Comparison of ENCODE assay signal across 9 mouse cellular contexts in the genomic region with DNA sequence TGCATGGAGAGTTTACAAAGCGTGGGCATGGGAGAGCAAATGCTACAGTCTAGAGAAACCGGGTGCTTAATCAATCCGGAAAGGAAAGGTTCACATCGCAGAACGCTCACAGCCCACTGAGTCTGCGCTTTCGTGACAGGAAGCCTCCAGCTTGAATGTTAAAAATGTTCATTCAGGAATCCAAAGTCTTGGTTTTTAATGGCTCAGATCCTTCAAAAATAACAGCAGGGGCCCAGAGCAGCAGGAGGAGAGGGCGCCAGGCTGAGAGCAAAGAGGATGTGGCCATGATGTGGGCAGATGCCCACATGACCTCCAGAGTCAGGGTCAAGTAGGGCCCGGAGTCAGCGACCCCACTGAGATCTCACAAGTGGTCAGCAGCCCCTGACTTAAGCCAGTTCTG.
DNase-seq lines count a peak whose midpoint lies in the region; ATAC-seq lines count a peak whose summit lies in the region.
"Had no signal": no experiment of that assay in that cellular context is flagged by ENCODE, and none has a peak within 500 bp of the region (broad histone marks: within the 10 kb centered on the region; RNA-seq: fewer than 3 reads in every experiment).

No protein-coding gene starts in this region.

- no peak overlapping the region for H3K9ac ChIP-seq in kidney, embryonic 14.5 days (ENCODE audit: low read depth, low read length)

- H3K4me2 ChIP-seq in kidney, embryonic 14.5 days (replicated peaks; ENCODE audit: low read depth, low read length): no peak overlapping the region

- peaks cover 9% of the 10 kb centered on the region; the same call in 1 of the 2 replicates for H3K4me1 ChIP-seq in kidney, embryonic 14.5 days (ENCODE audit: control insufficient read depth, insufficient read depth, low read length)

- H3K27ac ChIP-seq in kidney, embryonic 14.5 days (ENCODE audit: low read depth, low read length): no peak overlapping the region
- H3K27ac ChIP-seq: heart, adult 2 months had no signal

- H3K27me3 ChIP-seq in kidney, embryonic 14.5 days (ENCODE audit: control insufficient read depth, insufficient read depth, low read length): no peaks in the 10 kb centered on the region

- ATAC-seq in kidney, embryonic 14.5 days (ENCODE audit: low FRiP score, low TSS enrichment): no peak
- ATAC-seq in megakaryocyte-erythroid progenitor cell, adult 5-6 weeks (replicated peaks; ENCODE audit: low FRiP score, low TSS enrichment, poor library complexity, severe bottlenecking): no peak

- H3K9me3 ChIP-seq in kidney, embryonic 14.5 days (ENCODE audit: control insufficient read depth, low read length): no peaks in the 10 kb centered on the region

- peak; percentile 15 for DNase-seq in cerebellum, adult 11-12 months
- DNase-seq in cerebellum, postnatal 4 days (ENCODE audit: low spot score in 2 of 2): no peak
- DNase-seq in kidney, postnatal 36 days: peak; percentile 5 to 12
- DNase-seq in frontal cortex, postnatal 36 days (ENCODE audit: low spot score in 2 of 2): peak; percentile 39 to 63
- DNase-seq in right cerebral cortex, adult 18-20 months: peak; percentile 44
- no peak for DNase-seq in adrenal gland, postnatal 4 days (ENCODE audit: low spot score in 2 of 2)
- DNase-seq: heart, adult 2 months had no signal

- no peaks in the 10 kb centered on the region for H3K36me3 ChIP-seq in kidney, embryonic 14.5 days (ENCODE audit: control insufficient read depth, insufficient read depth, low read length)

- no peak overlapping the region for H3K4me3 ChIP-seq in kidney, embryonic 14.5 days (ENCODE audit: low read length)
- H3K4me3 ChIP-seq: heart, adult 2 months had no signal

- WGBS in kidney, embryonic 14.5 days: 43% methylated on average over 10 of the region's 10 CpGs

Comparison
In these comparisons a context has a peak if more than half of its experiments do, and no peak if none do; other contexts are left out.
1. DNase-seq: peak in cerebellum, adult 11-12 months (single experiment), kidney, postnatal 36 days (2 of 2), frontal cortex, postnatal 36 days (2 of 2) and right cerebral cortex, adult 18-20 months (single experiment); none in cerebellum, postnatal 4 days (0 of 2) and adrenal gland, postnatal 4 days (0 of 2).